Mouse (Mus musculus): ENCODE measurements around the gene Pex11b. TPM values are rescaled to one million over a fixed set of nuclear protein-coding genes. Genes with fewer than 3 reads are reported as not detected.

Pex11b gene
- polyA plus RNA-seq (2015; fragmentation: Nextera tagmentation; extraction: Ambion mirVana) = 42.2 TPM in 2 replicates

DNA sequence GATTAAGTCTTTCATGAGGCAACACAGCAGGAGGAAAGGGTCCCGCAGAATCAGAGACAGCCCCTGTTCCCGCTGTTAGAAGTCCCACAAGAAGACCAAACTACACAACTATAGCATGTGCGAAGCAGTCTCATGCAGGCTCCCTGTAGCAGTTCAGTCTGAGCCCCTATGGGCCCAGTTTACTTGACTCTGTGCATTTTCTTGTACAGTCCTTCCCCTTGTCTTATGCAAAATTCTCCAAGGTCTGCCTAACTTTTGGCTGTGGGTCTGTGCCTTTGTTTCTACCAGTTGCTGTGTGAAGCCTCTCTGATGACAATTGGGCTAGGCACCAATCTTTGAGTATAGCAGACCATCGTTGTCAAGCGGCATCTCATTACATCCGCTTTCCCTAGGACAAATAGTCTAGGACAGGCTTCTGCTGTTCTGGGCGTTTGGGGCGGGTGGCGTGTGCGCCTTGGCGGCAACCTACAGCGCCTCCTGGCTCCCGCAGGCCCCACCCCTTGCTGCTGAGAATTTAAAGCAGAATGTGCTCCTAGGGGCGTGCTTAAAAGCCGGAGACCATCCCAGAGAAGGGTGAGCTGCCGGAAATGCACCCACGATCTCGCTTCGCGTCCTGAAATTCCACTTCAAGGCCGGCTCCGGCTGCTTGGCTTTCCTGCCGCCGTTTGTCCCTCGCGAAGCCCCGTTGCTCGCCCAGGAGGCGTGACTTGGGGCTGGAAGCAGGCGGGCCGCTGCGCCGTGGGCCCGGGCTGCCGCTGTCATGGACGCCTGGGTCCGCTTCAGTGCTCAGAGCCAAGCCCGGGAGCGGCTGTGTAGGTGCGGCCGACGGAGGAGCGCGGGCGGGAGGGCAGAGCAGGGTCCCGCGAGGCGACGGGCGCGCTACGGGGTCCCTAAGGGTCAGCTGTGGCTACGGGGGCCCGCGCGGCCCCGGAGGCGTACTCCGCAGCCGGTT is at the start of gene Pex11b, which contains the start of gene Gm42957:
Gene Pex11b (plus strand): TSS at position 449 of the 952 bp plus-strand sequence.
Gene Gm42957 (plus strand): TSS at position 547 of the 952 bp plus-strand sequence.
- no peaks in the 10 kb centered on the region for H3K9me3 ChIP-seq
- peak within 1 kb of the TSS; percentile 99 for H3K9ac ChIP-seq
- H3K27me3 ChIP-seq (replicated peaks) = no peaks in the 10 kb centered on the region
- H3K27ac ChIP-seq = peak within 1 kb of the TSS; percentile 90
- H3K4me2 ChIP-seq (replicated peaks) = peak within 1 kb of the TSS; percentile 81
- H3K4me3 ChIP-seq (replicated peaks) = peak within 1 kb of the TSS; percentile 98
- 2% methylated on average over 57 of the region's 60 CpGs for WGBS
- ATAC-seq = peak; percentile 94
- peaks cover 19% of the 10 kb centered on the region; the same call in 1 of the 2 replicates for H3K36me3 ChIP-seq
- peaks cover 21% of the 10 kb centered on the region for H3K4me1 ChIP-seq (replicated peaks)

DNA sequence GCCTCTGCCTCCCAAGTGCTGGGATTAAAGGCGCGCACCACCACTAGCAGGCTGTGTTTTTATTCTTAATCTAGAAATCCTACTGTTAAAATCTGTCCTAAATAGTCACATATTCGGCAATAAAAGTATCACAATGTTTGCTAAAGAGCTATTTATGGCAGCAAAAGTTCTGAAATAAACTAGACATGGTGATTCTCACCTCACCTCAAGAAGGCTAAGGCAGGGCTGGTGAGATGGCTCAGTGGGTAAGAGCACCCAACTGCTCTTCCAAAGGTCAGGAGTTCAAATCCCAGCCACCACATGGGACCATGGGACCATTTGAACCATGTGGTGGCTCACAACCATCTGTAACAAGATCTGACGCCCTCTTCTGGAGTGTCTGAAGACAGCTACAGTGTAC is 44.5 kb upstream of the Pex11b start:
- Histone ChIP-seq H3K4me1 (replicated peaks) (0 out of 2 replicates have a peak, but pooled peaks cover 5% of the 10 kb centered on the region), H3K4me2 (replicated peaks) (no peak overlapping the region), H3K36me3 (no peaks in the 10 kb centered on the region), H3K4me3 (replicated peaks) (no peak overlapping the region), H3K27me3 (replicated peaks) (peaks cover 6% of the 10 kb centered on the region; the same call in 1 of the 2 replicates), H3K9ac (no peak overlapping the region), H3K9me3 (no peaks in the 10 kb centered on the region), H3K27ac (no peak overlapping the region)
- ATAC-seq = no peak
- WGBS = 78% methylated on average over 4 of the region's 4 CpGs

DNA sequence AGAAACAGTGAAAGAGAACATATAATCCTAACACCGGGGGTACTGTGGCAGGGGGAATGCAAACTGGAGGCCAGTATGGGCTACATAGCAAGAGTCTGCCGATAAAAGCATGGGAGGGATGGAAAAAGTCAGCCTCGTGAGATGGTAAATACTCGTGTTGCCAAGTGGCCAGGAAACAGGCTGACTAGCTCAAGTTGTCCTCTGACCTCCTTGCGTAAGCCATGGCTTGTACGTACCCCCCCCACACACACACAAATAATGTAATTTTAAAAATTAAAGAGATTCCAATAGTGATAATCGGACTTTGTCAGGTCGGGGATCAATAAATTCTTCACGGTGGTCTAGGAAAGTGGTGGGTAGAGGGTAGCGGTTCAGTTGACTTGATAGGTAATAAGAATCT is 41.8 kb upstream of the Pex11b start:
- no peaks in the 10 kb centered on the region for H3K9me3 ChIP-seq

DNA sequence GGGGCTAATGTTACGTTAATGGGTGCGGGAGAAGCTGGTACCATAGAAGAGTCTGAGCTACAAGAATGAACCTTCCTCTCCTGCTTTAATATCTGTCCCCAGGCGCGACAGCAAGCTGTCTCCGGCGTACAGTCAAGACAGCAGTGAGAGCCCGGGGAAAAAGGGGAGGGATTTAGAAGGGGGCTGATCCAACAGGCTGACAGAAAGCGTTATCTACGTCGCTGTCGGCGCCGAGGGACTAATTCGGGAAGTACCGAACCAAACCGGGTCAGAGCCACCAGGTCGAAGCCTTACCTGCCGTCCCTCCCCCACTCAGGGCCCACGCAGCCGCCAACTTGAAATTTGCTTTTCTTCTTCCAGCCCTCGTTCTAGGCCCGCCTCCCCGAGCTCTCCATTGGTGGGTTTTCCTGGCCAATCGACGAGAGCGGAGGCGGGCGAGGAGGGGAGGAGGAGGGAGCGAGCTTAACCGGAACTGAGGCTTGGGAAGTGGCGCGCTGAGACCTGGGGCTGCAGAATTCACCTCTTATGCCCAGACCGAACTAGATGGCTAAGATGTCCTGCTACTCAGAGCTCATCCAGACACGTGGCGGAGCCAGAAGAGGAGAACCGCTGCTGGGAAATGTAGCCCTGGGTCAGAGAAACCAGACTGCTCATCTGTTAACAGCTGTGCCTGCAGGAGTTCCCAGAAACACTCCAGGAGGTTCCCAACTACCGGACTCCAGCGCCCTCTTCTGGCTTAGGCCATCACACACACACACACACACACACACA is 41.2 kb upstream of the Pex11b start, which contains the start of gene Polr3gl:
Gene Polr3gl (minus strand): TSS at position 392 of the 771 bp plus-strand sequence.
- Histone ChIP-seq H3K4me3 (replicated peaks) (peak within 1 kb of the TSS; percentile 57), H3K4me1 (replicated peaks) (peaks cover 37% of the 10 kb centered on the region), H3K9me3 (no peaks in the 10 kb centered on the region), H3K27ac (peak within 1 kb of the TSS; percentile 88), H3K4me2 (replicated peaks) (peak within 1 kb of the TSS; percentile 78), H3K9ac (peak within 1 kb of the TSS; percentile 69), H3K36me3 (no peaks in the 10 kb centered on the region), H3K27me3 (replicated peaks) (peaks cover 26% of the 10 kb centered on the region)
- under 1% methylated on average over 38 of the region's 38 CpGs for WGBS
- ATAC-seq = peak; percentile 94

More for the DNA sequence above, 41.8 kb upstream of the Pex11b start:
- Histone ChIP-seq H3K27me3 (replicated peaks) (peaks cover 22% of the 10 kb centered on the region), H3K4me2 (replicated peaks) (peak overlapping the region; percentile 78), H3K27ac (peak overlapping the region; percentile 88), H3K4me3 (replicated peaks) (peak overlapping the region; percentile 57), H3K9ac (peak overlapping the region; percentile 69), H3K36me3 (no peaks in the 10 kb centered on the region), H3K4me1 (replicated peaks) (peaks cover 31% of the 10 kb centered on the region)
- ATAC-seq = peak; percentile 14
- under 1% methylated on average over 10 of the region's 10 CpGs for WGBS

DNA sequence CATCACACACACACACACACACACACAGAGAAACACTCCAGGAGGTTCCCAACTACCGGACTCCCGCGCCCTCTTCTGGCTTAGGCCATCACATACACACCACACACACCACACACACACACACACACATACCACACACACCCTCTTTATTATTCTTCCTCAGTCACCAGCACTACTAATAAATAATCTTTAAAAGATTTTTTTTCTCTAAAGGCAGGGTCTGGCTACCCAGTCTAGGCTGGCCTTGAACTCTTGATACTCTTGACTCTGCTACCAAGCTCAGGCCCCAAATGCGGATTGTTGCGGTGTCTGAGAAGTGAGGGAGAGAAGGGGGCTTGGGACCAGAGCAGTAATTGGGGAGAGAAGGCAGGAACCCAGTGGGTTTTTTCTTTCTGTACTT is 40.3 kb upstream of the Pex11b start:
- 82% methylated on average over 5 of the region's 5 CpGs for WGBS
- Histone ChIP-seq H3K4me2 (replicated peaks) (no peak overlapping the region), H3K9me3 (no peaks in the 10 kb centered on the region), H3K9ac (no peak overlapping the region), H3K4me1 (replicated peaks) (peaks cover 37% of the 10 kb centered on the region), H3K27me3 (replicated peaks) (peaks cover 32% of the 10 kb centered on the region), H3K4me3 (replicated peaks) (no peak overlapping the region), H3K27ac (no peak overlapping the region), H3K36me3 (no peaks in the 10 kb centered on the region)
- no peak for ATAC-seq

DNA sequence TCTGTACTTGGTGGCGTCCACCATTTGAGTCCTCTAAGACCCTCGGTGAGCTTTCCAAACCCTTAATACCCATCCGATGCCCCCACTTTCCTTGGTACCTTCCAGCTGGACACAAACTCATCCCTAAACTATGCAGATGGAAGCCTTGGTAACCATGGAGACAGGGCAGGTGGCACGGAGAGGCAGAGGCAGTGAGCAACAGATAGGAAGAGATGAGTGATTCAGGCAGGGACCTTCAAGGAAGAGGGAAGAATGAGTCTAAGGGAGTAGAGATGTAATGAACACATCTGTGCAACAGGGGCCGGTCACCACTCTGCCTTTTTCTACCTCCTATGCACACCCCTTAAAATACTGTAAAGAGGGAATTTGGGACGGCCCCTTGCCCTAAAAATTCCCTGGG is 39.5 kb upstream of the Pex11b start:
- Histone ChIP-seq H3K9me3 (no peaks in the 10 kb centered on the region), H3K4me2 (replicated peaks) (peak overlapping the region; percentile 91), H3K27ac (no peak overlapping the region), H3K4me3 (replicated peaks) (0 out of 2 replicates have a peak overlapping the region, but pooled peaks have one; percentile 6), H3K4me1 (replicated peaks) (peaks cover 37% of the 10 kb centered on the region), H3K9ac (no peak overlapping the region), H3K27me3 (replicated peaks) (peaks cover 32% of the 10 kb centered on the region), H3K36me3 (no peaks in the 10 kb centered on the region)
- no peak for ATAC-seq
- WGBS = 33% methylated on average over 6 of the region's 6 CpGs

DNA sequence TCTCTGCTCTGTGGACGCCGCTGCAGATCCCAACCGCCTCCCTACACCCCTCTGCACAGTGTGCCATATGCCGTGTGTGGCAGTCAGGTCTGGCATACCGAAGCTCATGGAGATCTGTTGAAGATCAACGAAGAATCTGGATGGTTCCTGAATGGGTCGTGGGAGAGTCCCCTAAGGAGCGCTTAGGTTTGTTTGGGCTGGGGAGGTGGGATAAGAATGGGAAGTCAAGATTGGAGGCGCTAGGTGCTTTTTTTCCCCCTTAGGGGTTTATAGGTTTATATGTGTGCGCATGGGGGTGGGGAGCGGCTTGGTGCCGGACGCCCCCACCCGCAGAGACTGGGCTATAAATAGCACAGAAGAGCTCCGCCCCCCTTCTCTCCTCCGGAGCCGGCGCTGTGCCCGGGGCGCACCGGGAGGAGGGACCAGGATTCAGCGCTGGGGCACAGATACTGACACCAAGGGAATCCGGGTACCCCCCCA is 38.9 kb upstream of the Pex11b start, which contains the start of gene Ankrd34a:
Gene Ankrd34a (plus strand): TSS at position 409 of the 480 bp plus-strand sequence.
- Histone ChIP-seq H3K4me1 (replicated peaks) (peaks cover 37% of the 10 kb centered on the region), H3K4me2 (replicated peaks) (peak within 1 kb of the TSS; percentile 91), H3K36me3 (no peaks in the 10 kb centered on the region), H3K27ac (peak within 1 kb of the TSS; percentile 67; the same call in 1 of the 2 replicates), H3K4me3 (replicated peaks) (peak within 1 kb of the TSS; percentile 47), H3K9me3 (no peaks in the 10 kb centered on the region), H3K27me3 (replicated peaks) (peaks cover 36% of the 10 kb centered on the region), H3K9ac (peak within 1 kb of the TSS; percentile 67)
- no peak for ATAC-seq
- WGBS = 1% methylated on average over 23 of the region's 23 CpGs

DNA sequence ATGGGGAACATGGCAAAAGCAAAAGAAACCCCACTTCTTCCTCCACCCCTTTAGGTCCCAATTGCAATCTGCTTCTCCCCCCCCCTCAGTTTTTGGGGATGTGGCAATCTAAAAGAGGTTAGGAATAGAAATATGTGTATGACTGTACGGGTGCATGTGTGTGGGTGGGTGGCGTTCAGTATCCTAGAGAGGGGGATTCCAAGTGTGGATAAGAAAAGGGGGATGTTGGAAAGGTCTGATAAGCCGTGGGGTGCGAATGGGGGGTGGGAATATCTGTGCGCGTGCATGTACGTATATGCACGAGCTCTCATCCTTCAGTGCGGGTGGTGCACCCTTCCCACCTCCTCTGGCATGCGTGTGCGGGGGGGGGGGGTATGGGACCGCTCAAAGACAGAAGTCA is 38.3 kb upstream of the Pex11b start:
- H3K36me3 ChIP-seq = no peaks in the 10 kb centered on the region
- H3K9me3 ChIP-seq = no peaks in the 10 kb centered on the region
- peak overlapping the region; percentile 47 for H3K4me3 ChIP-seq (replicated peaks)
- peak overlapping the region; percentile 91 for H3K4me2 ChIP-seq (replicated peaks)
- no peak for ATAC-seq
- peaks cover 37% of the 10 kb centered on the region for H3K4me1 ChIP-seq (replicated peaks)
- no peak overlapping the region for H3K27ac ChIP-seq
- peaks cover 37% of the 10 kb centered on the region for H3K27me3 ChIP-seq (replicated peaks)
- peak overlapping the region; percentile 67 for H3K9ac ChIP-seq
- WGBS = 2% methylated on average over 11 of the region's 12 CpGs

DNA sequence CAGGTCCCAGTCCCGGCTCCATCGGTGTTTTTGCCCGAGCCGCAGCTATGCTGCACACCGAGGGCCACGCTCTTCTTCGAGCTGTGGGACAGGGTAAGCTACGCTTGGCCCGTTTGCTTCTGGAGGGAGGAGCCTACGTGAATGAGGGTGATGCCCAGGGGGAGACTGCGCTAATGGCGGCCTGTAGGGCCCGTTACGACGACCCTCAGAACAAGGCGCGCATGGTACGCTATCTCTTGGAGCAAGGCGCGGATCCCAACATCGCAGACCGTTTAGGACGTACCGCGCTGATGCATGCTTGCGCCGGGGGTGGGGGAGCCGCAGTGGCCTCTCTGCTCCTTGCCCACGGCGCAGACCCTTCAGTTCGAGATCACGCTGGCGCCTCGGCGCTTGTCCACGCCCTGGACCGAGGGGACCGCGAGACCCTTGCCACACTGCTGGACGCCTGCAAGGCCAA is 37.7 kb upstream of the Pex11b start:
- under 1% methylated on average over 40 of the region's 40 CpGs for WGBS
- H3K9me3 ChIP-seq = no peaks in the 10 kb centered on the region
- H3K36me3 ChIP-seq = no peaks in the 10 kb centered on the region
- peaks cover 39% of the 10 kb centered on the region for H3K4me1 ChIP-seq (replicated peaks)
- peak overlapping the region; percentile 91 for H3K4me2 ChIP-seq (replicated peaks)
- no peak for ATAC-seq
- peak overlapping the region; percentile 47 for H3K4me3 ChIP-seq (replicated peaks)
- peak overlapping the region; percentile 67 for H3K27ac ChIP-seq
- H3K27me3 ChIP-seq (replicated peaks) = peaks cover 37% of the 10 kb centered on the region
- peak overlapping the region; percentile 67 for H3K9ac ChIP-seq

DNA sequence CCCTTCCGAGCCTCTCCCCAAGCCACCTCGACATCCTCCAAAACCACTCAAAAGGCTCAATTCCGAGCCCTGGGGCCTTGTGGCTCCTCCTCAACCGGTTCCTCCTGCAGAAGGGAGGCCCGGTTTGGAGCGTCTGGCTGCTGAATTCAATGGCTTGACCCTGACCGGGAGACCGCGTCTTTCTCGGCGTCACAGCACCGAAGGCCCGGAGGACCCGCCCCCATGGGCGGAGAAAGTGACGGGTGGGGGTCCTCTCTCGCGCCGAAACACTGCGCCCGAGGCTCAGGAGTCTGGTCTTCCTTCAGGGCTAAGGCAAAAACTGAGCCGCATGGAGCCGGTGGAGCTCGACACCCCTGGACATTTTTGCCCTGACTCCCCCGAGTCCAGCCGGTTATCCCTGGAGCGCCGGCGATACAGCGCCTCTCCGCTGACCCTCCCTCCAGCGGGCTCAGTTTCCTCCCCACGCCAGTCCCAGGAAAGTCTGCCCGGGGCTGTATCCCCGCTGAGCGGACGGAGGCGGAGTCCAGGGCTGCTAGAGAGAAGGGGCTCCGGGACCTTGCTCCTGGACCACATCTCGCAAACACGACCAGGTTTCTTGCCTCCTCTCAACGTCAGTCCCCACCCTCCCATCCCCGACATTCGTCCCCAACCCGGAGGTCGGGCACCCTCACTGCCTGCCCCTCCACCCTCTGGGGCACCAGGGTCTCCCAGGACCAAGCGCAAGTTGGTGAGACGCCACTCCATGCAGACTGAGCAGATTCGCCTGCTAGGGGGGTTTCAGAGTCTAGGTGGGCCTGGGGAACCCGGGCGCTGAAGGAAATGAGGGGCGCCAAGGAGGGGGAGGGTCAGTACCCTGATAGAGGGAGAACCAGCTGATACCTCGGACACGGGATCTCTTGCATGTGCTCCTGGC is 36.8 kb upstream of the Pex11b start:
- H3K4me2 ChIP-seq (replicated peaks) = peak overlapping the region; percentile 91
- no peak for ATAC-seq
- 1% methylated on average over 54 of the region's 54 CpGs for WGBS

DNA sequence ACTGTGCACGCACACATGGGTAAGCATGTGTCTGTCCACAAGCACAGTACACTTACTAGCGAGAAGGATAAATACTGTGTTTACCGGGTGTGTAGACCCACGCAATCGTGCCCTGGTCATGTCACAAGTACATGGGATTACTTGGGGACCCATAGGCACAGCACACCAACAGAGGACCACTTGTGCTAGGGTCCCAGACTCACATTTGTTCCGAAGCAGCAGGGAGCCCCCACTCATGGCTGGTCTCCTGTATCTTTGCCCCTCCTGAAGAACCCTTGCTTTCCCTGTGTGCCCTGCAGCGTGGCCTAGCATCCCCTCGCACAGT is 36.1 kb upstream of the Pex11b start:
- peak overlapping the region; percentile 47; the same call in 1 of the 2 replicates for H3K4me3 ChIP-seq (replicated peaks)
- H3K27ac ChIP-seq = no peak overlapping the region
- H3K9ac ChIP-seq = peak overlapping the region; percentile 67; the same call in 1 of the 2 replicates
- no peak for ATAC-seq
- peaks cover 42% of the 10 kb centered on the region for H3K4me1 ChIP-seq (replicated peaks)
- 53% methylated on average over 8 of the region's 8 CpGs for WGBS
- peak overlapping the region; percentile 91 for H3K4me2 ChIP-seq (replicated peaks)
- peaks cover 37% of the 10 kb centered on the region for H3K27me3 ChIP-seq (replicated peaks)
- H3K36me3 ChIP-seq = no peaks in the 10 kb centered on the region
- no peaks in the 10 kb centered on the region for H3K9me3 ChIP-seq

More for the DNA sequence above, 36.8 kb upstream of the Pex11b start:
- Histone ChIP-seq H3K27ac (peak overlapping the region; percentile 67), H3K4me1 (replicated peaks) (peaks cover 42% of the 10 kb centered on the region), H3K9me3 (no peaks in the 10 kb centered on the region), H3K9ac (peak overlapping the region; percentile 67), H3K36me3 (no peaks in the 10 kb centered on the region), H3K27me3 (replicated peaks) (peaks cover 37% of the 10 kb centered on the region), H3K4me3 (replicated peaks) (peak overlapping the region; percentile 47)

Data from intestine, embryonic 15.5 days (tissue).